Comparison of ENCODE assay signal across 9 mouse cellular contexts in the genomic region with DNA sequence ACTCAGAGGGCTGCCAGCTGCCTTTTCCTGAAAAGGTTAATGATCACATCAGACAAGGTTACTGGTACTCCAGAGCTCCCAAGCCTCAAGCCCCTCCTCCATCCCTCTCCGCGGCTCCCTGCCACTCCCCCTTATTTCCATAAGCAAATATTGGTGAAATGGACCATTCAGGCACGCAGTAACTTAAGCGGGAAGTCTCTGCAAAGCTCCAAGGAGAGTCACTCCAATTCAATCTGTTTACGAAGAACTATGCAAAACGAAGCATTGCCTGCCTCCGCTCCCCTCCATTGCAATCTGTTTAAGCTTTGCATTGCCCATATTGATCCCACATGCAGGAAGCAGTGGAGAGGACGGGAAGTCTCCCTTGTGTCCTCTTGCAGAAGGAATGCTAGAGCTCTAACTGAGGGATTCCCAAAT. TPM values are rescaled to one million over a fixed set of nuclear protein-coding genes. Genes with fewer than 3 reads are reported as not detected.
DNase-seq lines count a peak whose midpoint lies in the region; ATAC-seq lines count a peak whose summit lies in the region.
"Had no signal": no experiment of that assay in that cellular context is flagged by ENCODE, and none has a peak within 500 bp of the region (broad histone marks: within the 10 kb centered on the region; RNA-seq: fewer than 3 reads in every experiment).

TSS of gene Apela (minus strand) at position 220 of the 417 bp plus-strand sequence.

- peak within 1 kb of the TSS; percentile 20 for H3K4me3 ChIP-seq in forebrain, embryonic 14.5 days (ENCODE audit: low read depth, low read length)
- H3K4me3 ChIP-seq in liver, embryonic 16.5 days (ENCODE audit: low read depth, low read length) = peak within 1 kb of the TSS; percentile 35

- DNase-seq in right cerebral cortex, adult 2 months (ENCODE audit: low spot score in 2 of 2) = peak; percentile 2 to 10
- DNase-seq in right cerebral cortex, postnatal 36 days (ENCODE audit: low spot score in 2 of 2) = no peak
- peak; percentile 51 for DNase-seq in forebrain, embryonic 14.5 days (ENCODE audit: low spot score)
- DNase-seq in kidney, adult 9 months = peak; percentile 70
- DNase-seq in retina, embryonic 14.5 days (ENCODE audit: low spot score) = peak; percentile 64
- DNase-seq in left cerebral cortex, postnatal 10 days (ENCODE audit: extremely low spot score in 1 of 2, low spot score in 2 of 2) = no peak
- DNase-seq in thymus, postnatal 0 days (ENCODE audit: low spot score) = no peak

- H3K4me1 ChIP-seq in forebrain, embryonic 14.5 days (ENCODE audit: control insufficient read depth, insufficient read depth, low read length) = no peaks in the 10 kb centered on the region
- no peaks in the 10 kb centered on the region for H3K4me1 ChIP-seq in liver, embryonic 16.5 days (ENCODE audit: control insufficient read depth, low read depth, low read length)

- H3K36me3 ChIP-seq in forebrain, embryonic 14.5 days (ENCODE audit: control insufficient read depth, insufficient read depth, low read length) = no peaks in the 10 kb centered on the region
- no peaks in the 10 kb centered on the region for H3K36me3 ChIP-seq in liver, embryonic 16.5 days (ENCODE audit: control insufficient read depth, insufficient read depth)

- H3K27ac ChIP-seq in forebrain, embryonic 14.5 days (ENCODE audit: low read depth, low read length) = no peak within 1 kb of the TSS
- H3K27ac ChIP-seq in liver, embryonic 16.5 days (ENCODE audit: low read length) = no peak within 1 kb of the TSS

- H3K9me3 ChIP-seq in forebrain, embryonic 14.5 days (replicated peaks; ENCODE audit: control insufficient read depth, low read length) = no peaks in the 10 kb centered on the region
- no peaks in the 10 kb centered on the region for H3K9me3 ChIP-seq in liver, embryonic 16.5 days (replicated peaks; ENCODE audit: control insufficient read depth, low read length)

- ATAC-seq in forebrain, embryonic 14.5 days = peak; percentile 76; the same call in 1 of the 2 replicates
- ATAC-seq in liver, embryonic 16.5 days (ENCODE audit: low read depth) = peak; percentile 76

- intact Hi-C loops in left cerebral cortex, postnatal 10 days (cut with DNase I) = no loop called here

- peak within 1 kb of the TSS; percentile 49 for H3K4me2 ChIP-seq in forebrain, embryonic 14.5 days (ENCODE audit: low read length)
- H3K4me2 ChIP-seq in liver, embryonic 16.5 days (ENCODE audit: low read depth, low read length) = peak within 1 kb of the TSS; percentile 42

- WGBS in forebrain, embryonic 14.5 days = 2% methylated on average over 8 of the region's 8 CpGs
- WGBS in liver, embryonic 16.5 days (ENCODE audit: insufficient replicate concordance) = 3% methylated on average over 8 of the region's 8 CpGs

- H3K27me3 ChIP-seq in forebrain, embryonic 14.5 days (replicated peaks; ENCODE audit: control insufficient read depth, insufficient read depth, low read length) = no peaks in the 10 kb centered on the region
- no peaks in the 10 kb centered on the region for H3K27me3 ChIP-seq in liver, embryonic 16.5 days (ENCODE audit: control insufficient read depth, insufficient read depth, low read depth, low read length)

- H3K9ac ChIP-seq in forebrain, embryonic 14.5 days (ENCODE audit: low read length) = peak within 1 kb of the TSS; percentile 13; the same call in 1 of the 2 replicates
- H3K9ac ChIP-seq in liver, embryonic 16.5 days (ENCODE audit: low read depth, low read length) = no peak within 1 kb of the TSS

RNA-seq across cellular contexts. Expression of gene Apela, which starts in this region (rescaled TPM):
- polyA plus RNA-seq in forebrain, embryonic 14.5 days (2014; fragmentation: Nextera tagmentation; extraction: Ambion mirVana) = 1.1 and 1.3 TPM in 2 replicates
- polyA plus RNA-seq in liver, embryonic 16.5 days (2015; fragmentation: Nextera tagmentation; extraction: Ambion mirVana) = 0.12 and 0.13 TPM in 2 replicates
- total RNA-seq in left cerebral cortex, postnatal 10 days (2021) = not detected
- 0.13 TPM in 1 of 2 replicates, not detected in the other for polyA plus RNA-seq in thymus, postnatal 0 days (2015; fragmentation: Nextera tagmentation; extraction: Ambion mirVana)
- total RNA-seq: layer of hippocampus, postnatal 36 days had no signal

Comparison
In these comparisons a context has a peak if more than half of its experiments do, and no peak if none do; other contexts are left out.
1. DNase-seq: peak in right cerebral cortex, adult 2 months (2 of 2), forebrain, embryonic 14.5 days (single experiment), kidney, adult 9 months (single experiment) and retina, embryonic 14.5 days (single experiment); none in right cerebral cortex, postnatal 36 days (0 of 2), left cerebral cortex, postnatal 10 days (0 of 2) and thymus, postnatal 0 days (single experiment).
2. Peak in ATAC-seq, H3K4me3 ChIP-seq and H3K4me2 ChIP-seq in liver, embryonic 16.5 days; RNA of the gene not detected or under 1 TPM.